Mouse (Mus musculus) hindbrain, postnatal 0 days (tissue): ENCODE results near the gene Tldc1. TPM values are rescaled to one million over a fixed set of nuclear protein-coding genes. Genes with fewer than 3 reads are reported as not detected.
A peak's percentile ranks its signal among the peaks of the same experiment; 100 is the strongest.

Experiments
- ATAC-seq: fragments of 200-750 bp; cut with Nextera tagmentation; 2 replicates; pipeline ENCODE4 v1.8.0; 2017; ENCODE audit warnings: mild to moderate bottlenecking, moderate TSS enrichment, moderate library complexity
- DNase-seq: peaks from one replicate; pipeline ENCODE4 v3.0.0-alpha.2; 2015; ENCODE audit warnings: low spot score
- H3K27ac ChIP-seq: fragments of 300-500 bp; sonication (generic); 2 replicates; pipeline ENCODE4 v1.5.1; 2014; ENCODE audit warnings: mild to moderate bottlenecking
- H3K27me3 ChIP-seq: fragments of 300-500 bp; sonication (generic); 2 replicates; pipeline ENCODE4 v1.6.1; 2014; ENCODE audit warnings: low read length, mixed read lengths; ENCODE audit not compliant: insufficient read depth
- H3K36me3 ChIP-seq: fragments of 300-500 bp; sonication (generic); 2 replicates; pipeline ENCODE4 v1.6.1; 2014; ENCODE audit warnings: low read length, mixed read lengths; ENCODE audit not compliant: insufficient read depth
- H3K4me1 ChIP-seq: fragments of 300-500 bp; sonication (generic); 2 replicates; pipeline ENCODE4 v1.6.1; 2014; ENCODE audit warnings: antibody characterized with exemption, low read length, mixed read lengths; ENCODE audit not compliant: insufficient read depth
- H3K4me2 ChIP-seq: fragments of 300-500 bp; sonication (generic); 2 replicates; pipeline ENCODE4 v1.6.1; 2014; ENCODE audit warnings: low read depth, mild to moderate bottlenecking, low read length, moderate library complexity, mixed read lengths
- H3K4me3 ChIP-seq: fragments of 300-500 bp; sonication (generic); 2 replicates; pipeline ENCODE4 v1.5.1; 2014; ENCODE audit warnings: low read length
- H3K9ac ChIP-seq: fragments of 300-500 bp; sonication (generic); replicated peaks from 2 replicates; pipeline ENCODE4 v1.6.1; 2014; ENCODE audit warnings: mild to moderate bottlenecking, low read length, moderate library complexity, mixed read lengths
- H3K9me3 ChIP-seq: fragments of 300-500 bp; sonication (generic); 2 replicates; pipeline ENCODE4 v1.6.1; 2016; ENCODE audit warnings: low read length, mixed read lengths
- CTCF ChIP-seq: IDR thresholded peaks from 2 replicates; pipeline ENCODE4 v1.5.1; 2016; ENCODE audit warnings: antibody characterized with exemption, control low read depth, low read depth
- WGBS: fragments of 180-500 bp; shearing (Covaris S2); extraction: QIAGEN DNeasy Blood & Tissue Kit; methylation state at CpG from one replicate; pipeline ENCODE4 v1.1.7; 2014; 5-methylcytosine and 5-hydroxymethylcytosine counted together
- polyA plus RNA-seq: library from polyadenylated mRNA; unstranded; fragments of >200 nt; fragmentation: Nextera tagmentation; extraction: Ambion mirVana; gene quantifications from 2 replicates; pipeline ENCODE4 v1.2.1, GENCODE M21; 2015
- total RNA-seq: library from RNA; depleted of rRNA; stranded (reverse); fragments of >200 nt; gene quantifications from 2 replicates; pipeline ENCODE4 v1.2.3, GENCODE M21; 2014; rRNA removed

Gene Tldc1
- total RNA-seq (20.2 and 21.2 TPM in 2 replicates), polyA plus RNA-seq (7.4 and 8.4 TPM in 2 replicates)

- peak; percentile 99 for DNase-seq
- Histone ChIP-seq H3K4me1 (peaks cover 16% of the 10 kb centered on the region; the same call in 1 of the 2 replicates), H3K27ac (peak within 1 kb of the TSS; percentile 87), H3K4me2 (peak within 1 kb of the TSS; percentile 92), H3K9ac (peak within 1 kb of the TSS; percentile 72), H3K27me3 (no peaks in the 10 kb centered on the region), H3K4me3 (peak within 1 kb of the TSS; percentile 62), H3K9me3 (no peaks in the 10 kb centered on the region), H3K36me3 (no peaks in the 10 kb centered on the region)
- peak; percentile 96 for ATAC-seq
- WGBS: under 1% methylated on average over 18 of the region's 18 CpGs
- no peak for TF ChIP-seq CTCF
These were observed at the start of gene Tldc1 for GRCm38 (mm10) chr8:119778263-119778662. Tldc1 (minus strand) TSS chr8:119778416.

DNA sequence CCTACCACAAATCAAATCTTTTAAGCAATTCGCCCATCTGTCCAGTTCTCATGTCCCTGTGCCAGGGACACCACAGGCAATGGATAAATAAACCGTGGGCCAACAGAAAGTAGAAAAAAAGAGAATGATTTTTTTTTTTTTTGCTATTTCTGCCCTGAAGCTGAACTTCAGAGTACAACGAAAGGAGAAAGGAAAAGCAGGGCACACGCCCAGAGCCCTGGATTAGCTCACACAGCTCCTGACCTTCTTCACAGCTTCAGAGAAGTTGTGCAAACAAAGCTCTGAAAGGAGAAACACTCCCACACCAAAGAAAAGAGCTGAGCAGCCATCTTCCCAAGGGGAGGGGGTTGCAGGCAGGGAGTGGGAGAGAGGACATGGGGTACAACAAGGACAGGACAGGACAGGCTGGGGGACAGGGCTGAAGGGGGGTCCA is 49.5 kb upstream of the Tldc1 start:
- no peak for TF ChIP-seq CTCF
- Histone ChIP-seq H3K9ac (no peak overlapping the region), H3K27ac (no peak overlapping the region), H3K27me3 (no peaks in the 10 kb centered on the region), H3K4me1 (peaks cover 40% of the 10 kb centered on the region), H3K4me2 (no peak overlapping the region), H3K9me3 (no peaks in the 10 kb centered on the region), H3K36me3 (no peaks in the 10 kb centered on the region), H3K4me3 (no peak overlapping the region)
- ATAC-seq (no peak), DNase-seq (no peak)
- 39% methylated on average over 4 of the region's 4 CpGs for WGBS

DNA sequence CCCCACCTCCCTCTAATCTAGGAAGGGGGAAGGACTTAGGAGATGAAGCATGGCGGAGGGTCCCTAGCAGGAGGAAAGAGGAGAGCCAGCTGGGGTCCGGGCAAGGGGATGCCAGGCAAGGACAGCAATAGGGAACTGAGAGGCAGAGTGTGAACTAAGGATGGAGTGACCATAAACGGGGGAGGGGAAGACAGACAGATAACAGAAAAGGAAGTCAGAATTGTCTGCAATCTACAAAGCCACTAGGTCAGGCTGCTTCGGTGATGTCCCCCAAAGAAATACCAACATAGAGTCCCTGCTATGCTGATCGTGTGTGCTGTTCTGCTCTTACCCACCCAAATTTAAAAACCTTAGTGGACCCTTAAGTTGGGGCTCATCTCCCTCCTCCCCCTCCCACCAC is 48.8 kb upstream of the Tldc1 start:
- Histone ChIP-seq H3K36me3 (no peaks in the 10 kb centered on the region), H3K4me1 (peaks cover 32% of the 10 kb centered on the region), H3K9me3 (no peaks in the 10 kb centered on the region), H3K27ac (no peak overlapping the region), H3K4me3 (no peak overlapping the region), H3K9ac (no peak overlapping the region), H3K4me2 (no peak overlapping the region), H3K27me3 (no peaks in the 10 kb centered on the region)
- no peak for TF ChIP-seq CTCF
- 87% methylated on average over 5 of the region's 5 CpGs for WGBS
- DNase-seq: no peak
- ATAC-seq: no peak

GRCm38 (mm10) chr8:119825950-119826730 is 47.9 kb upstream of the Tldc1 start:
- TF ChIP-seq CTCF: no peak
- H3K36me3 ChIP-seq: no peaks in the 10 kb centered on the region
- no peak overlapping the region for H3K4me3 ChIP-seq
- DNase-seq (no peak), ATAC-seq (no peak)
- H3K27ac ChIP-seq: no peak overlapping the region
- WGBS: 86% methylated on average over 19 of the region's 19 CpGs
- H3K4me1 ChIP-seq: peaks cover 24% of the 10 kb centered on the region
- no peaks in the 10 kb centered on the region for H3K9me3 ChIP-seq
- no peak overlapping the region for H3K9ac ChIP-seq
- no peaks in the 10 kb centered on the region for H3K27me3 ChIP-seq
- H3K4me2 ChIP-seq: no peak overlapping the region

DNA sequence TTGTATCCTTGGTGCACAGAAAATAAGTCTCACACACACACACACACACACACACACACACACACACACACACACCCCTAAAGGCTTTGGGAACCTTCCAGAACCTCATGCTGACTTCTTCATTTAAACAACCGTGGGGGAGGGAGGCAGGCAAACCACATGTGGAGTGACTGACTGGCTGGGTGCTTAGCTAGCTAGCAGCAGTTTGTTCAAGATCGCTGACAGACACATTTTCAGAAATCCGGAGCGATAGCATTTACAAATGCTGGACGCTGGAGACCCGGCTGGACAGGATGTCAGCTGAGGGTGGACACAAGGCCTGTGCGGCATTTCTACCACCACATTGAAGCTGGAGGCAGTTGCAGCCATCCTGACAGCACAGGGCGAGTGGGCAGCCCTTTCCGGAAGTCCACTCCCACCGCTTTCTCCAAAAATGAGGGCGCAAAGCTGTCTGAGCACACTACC is 46.6 kb upstream of the Tldc1 start:
- peak overlapping the region; percentile 5; the same call in 1 of the 2 replicates for H3K27ac ChIP-seq

GRCm38 (mm10) chr8:119824100-119824499 is 45.9 kb upstream of the Tldc1 start:
- peak overlapping the region; percentile 15; the same call in 1 of the 2 replicates for H3K27ac ChIP-seq
- no peak for TF ChIP-seq CTCF
- peaks cover 11% of the 10 kb centered on the region for H3K4me1 ChIP-seq
- 24% methylated on average over 4 of the region's 4 CpGs for WGBS
- peak; percentile 81 for ATAC-seq
- DNase-seq: peak; percentile 80
- H3K36me3 ChIP-seq: no peaks in the 10 kb centered on the region
- H3K4me3 ChIP-seq: no peak overlapping the region
- no peak overlapping the region for H3K9ac ChIP-seq
- H3K9me3 ChIP-seq: no peaks in the 10 kb centered on the region
- no peak overlapping the region for H3K4me2 ChIP-seq
- H3K27me3 ChIP-seq: no peaks in the 10 kb centered on the region

More for the DNA sequence above, 46.6 kb upstream of the Tldc1 start:
- DNase-seq (no peak), ATAC-seq (no peak)
- peaks cover 12% of the 10 kb centered on the region for H3K4me1 ChIP-seq
- H3K9ac ChIP-seq: no peak overlapping the region
- H3K9me3 ChIP-seq: no peaks in the 10 kb centered on the region
- H3K4me2 ChIP-seq: no peak overlapping the region
- H3K4me3 ChIP-seq: no peak overlapping the region
- H3K36me3 ChIP-seq: no peaks in the 10 kb centered on the region
- no peaks in the 10 kb centered on the region for H3K27me3 ChIP-seq
- TF ChIP-seq CTCF: no peak
- 57% methylated on average over 11 of the region's 11 CpGs for WGBS

GRCm38 (mm10) chr8:119823278-119823677 is 45.1 kb upstream of the Tldc1 start:
- Histone ChIP-seq H3K27ac (no peak overlapping the region), H3K36me3 (no peaks in the 10 kb centered on the region; the same call in 1 of the 2 replicates), H3K9me3 (no peaks in the 10 kb centered on the region), H3K4me3 (no peak overlapping the region), H3K4me2 (no peak overlapping the region), H3K27me3 (no peaks in the 10 kb centered on the region), H3K4me1 (peaks cover 6% of the 10 kb centered on the region; the same call in 1 of the 2 replicates), H3K9ac (no peak overlapping the region)
- DNase-seq: no peak
- no peak for ATAC-seq
- 91% methylated on average over 9 of the region's 9 CpGs for WGBS
- TF ChIP-seq CTCF: no peak
